Mouse (Mus musculus): Measurements from ENCODE around the gene Dok1. TPM values are rescaled to one million over a fixed set of nuclear protein-coding genes. Genes with fewer than 3 reads are reported as not detected.

The Dok1 gene
- polyA plus RNA-seq, 1 experiment: 1.3 TPM

GRCm38 (mm10) chr6:83031921-83032590 lies 1.2 kb downstream of the Dok1 start:
- peak overlapping the region; percentile 72 for H3K4me3 ChIP-seq (ENCODE audit: insufficient read depth, low read depth, low read length)

GRCm38 (mm10) chr6:83031111-83031510 lies 2.2 kb downstream of the Dok1 start:
- Histone ChIP-seq H3K4me3 (ENCODE audit: insufficient read depth, low read depth, low read length) (no peak overlapping the region), H3K27ac (replicated peaks; ENCODE audit: low read depth, low read length) (no peak overlapping the region), H3K4me1 (ENCODE audit: control insufficient read depth, insufficient read depth, insufficient read length, low read length) (no peaks in the 10 kb centered on the region)

More at GRCm38 (mm10) chr6:83031921-83032590, 1.2 kb downstream of the Dok1 start:
- no peaks in the 10 kb centered on the region for H3K4me1 ChIP-seq (ENCODE audit: control insufficient read depth, insufficient read depth, insufficient read length, low read length)
- no peak overlapping the region for H3K27ac ChIP-seq (replicated peaks; ENCODE audit: low read depth, low read length)

- Histone ChIP-seq H3K4me3 (ENCODE audit: insufficient read depth, low read depth, low read length) (no peak overlapping the region), H3K27ac (replicated peaks; ENCODE audit: low read depth, low read length) (no peak overlapping the region)
Measured at GRCm38 (mm10) chr6:83029777-83030176, 3.5 kb downstream of the Dok1 start.

GRCm38 (mm10) chr6:83027706-83028105 lies 5.6 kb downstream of the Dok1 start:
- Histone ChIP-seq H3K27ac (replicated peaks; ENCODE audit: low read depth, low read length) (no peak overlapping the region), H3K4me3 (ENCODE audit: insufficient read depth, low read depth, low read length) (no peak overlapping the region), H3K4me1 (ENCODE audit: control insufficient read depth, insufficient read depth, insufficient read length, low read length) (no peaks in the 10 kb centered on the region)

More at GRCm38 (mm10) chr6:83029777-83030176, 3.5 kb downstream of the Dok1 start:
- no peaks in the 10 kb centered on the region for H3K4me1 ChIP-seq (ENCODE audit: control insufficient read depth, insufficient read depth, insufficient read length, low read length)

- Histone ChIP-seq H3K4me1 (ENCODE audit: control insufficient read depth, insufficient read depth, insufficient read length, low read length) (no peaks in the 10 kb centered on the region), H3K27ac (replicated peaks; ENCODE audit: low read depth, low read length) (no peak overlapping the region), H3K4me3 (ENCODE audit: insufficient read depth, low read depth, low read length) (no peak overlapping the region)
Measured at GRCm38 (mm10) chr6:83027293-83027692, 6.0 kb downstream of the Dok1 start.

- Histone ChIP-seq H3K4me3 (ENCODE audit: insufficient read depth, low read depth, low read length) (no peak overlapping the region), H3K27ac (replicated peaks; ENCODE audit: low read depth, low read length) (no peak overlapping the region)
Measured at GRCm38 (mm10) chr6:83025221-83025620, 8.1 kb downstream of the Dok1 start.

GRCm38 (mm10) chr6:83024421-83024820 lies 8.8 kb downstream of the Dok1 start:
- Histone ChIP-seq H3K27ac (replicated peaks; ENCODE audit: low read depth, low read length) (no peak overlapping the region), H3K4me1 (ENCODE audit: control insufficient read depth, insufficient read depth, insufficient read length, low read length) (no peaks in the 10 kb centered on the region), H3K4me3 (ENCODE audit: insufficient read depth, low read depth, low read length) (no peak overlapping the region)

More at GRCm38 (mm10) chr6:83025221-83025620, 8.1 kb downstream of the Dok1 start:
- no peaks in the 10 kb centered on the region for H3K4me1 ChIP-seq (ENCODE audit: control insufficient read depth, insufficient read depth, insufficient read length, low read length)

GRCm38 (mm10) chr6:83023786-83024185 lies 9.5 kb downstream of the Dok1 start:
- H3K27ac ChIP-seq (replicated peaks; ENCODE audit: low read depth, low read length): no peak overlapping the region
- H3K4me3 ChIP-seq (ENCODE audit: insufficient read depth, low read depth, low read length): no peak overlapping the region
- H3K4me1 ChIP-seq (ENCODE audit: control insufficient read depth, insufficient read depth, insufficient read length, low read length): no peaks in the 10 kb centered on the region

- H3K27ac ChIP-seq (replicated peaks; ENCODE audit: low read depth, low read length): no peak overlapping the region
- H3K4me1 ChIP-seq (ENCODE audit: control insufficient read depth, insufficient read depth, insufficient read length, low read length): no peaks in the 10 kb centered on the region
- no peak overlapping the region for H3K4me3 ChIP-seq (ENCODE audit: insufficient read depth, low read depth, low read length)
Measured at GRCm38 (mm10) chr6:83023008-83023407, 10.3 kb downstream of the Dok1 start.

- Histone ChIP-seq H3K4me3 (ENCODE audit: insufficient read depth, low read depth, low read length) (no peak overlapping the region), H3K4me1 (ENCODE audit: control insufficient read depth, insufficient read depth, insufficient read length, low read length) (peaks cover 8% of the 10 kb centered on the region), H3K27ac (replicated peaks; ENCODE audit: low read depth, low read length) (no peak overlapping the region)
Measured at GRCm38 (mm10) chr6:83020836-83021593, 12.3 kb downstream of the Dok1 start.

- Histone ChIP-seq H3K27ac (replicated peaks; ENCODE audit: low read depth, low read length) (no peak overlapping the region), H3K4me3 (ENCODE audit: insufficient read depth, low read depth, low read length) (no peak overlapping the region), H3K4me1 (ENCODE audit: control insufficient read depth, insufficient read depth, insufficient read length, low read length) (peaks cover 8% of the 10 kb centered on the region)
Measured at GRCm38 (mm10) chr6:83020121-83020520, 13.2 kb downstream of the Dok1 start.

- Histone ChIP-seq H3K4me1 (ENCODE audit: control insufficient read depth, insufficient read depth, insufficient read length, low read length) (peaks cover 8% of the 10 kb centered on the region), H3K27ac (replicated peaks; ENCODE audit: low read depth, low read length) (no peak overlapping the region)
Measured at GRCm38 (mm10) chr6:83019044-83019443, 14.2 kb downstream of the Dok1 start.

GRCm38 (mm10) chr6:83017190-83017589 lies 16.1 kb downstream of the Dok1 start:
- no peak overlapping the region for H3K4me3 ChIP-seq (ENCODE audit: insufficient read depth, low read depth, low read length)
- H3K27ac ChIP-seq (replicated peaks; ENCODE audit: low read depth, low read length): peak overlapping the region; percentile 65
- H3K4me1 ChIP-seq (ENCODE audit: control insufficient read depth, insufficient read depth, insufficient read length, low read length): peaks cover 8% of the 10 kb centered on the region

More at GRCm38 (mm10) chr6:83019044-83019443, 14.2 kb downstream of the Dok1 start:
- H3K4me3 ChIP-seq (ENCODE audit: insufficient read depth, low read depth, low read length): no peak overlapping the region

GRCm38 (mm10) chr6:83015749-83016148 lies 17.5 kb downstream of the Dok1 start:
- Histone ChIP-seq H3K4me1 (ENCODE audit: control insufficient read depth, insufficient read depth, insufficient read length, low read length) (peaks cover 8% of the 10 kb centered on the region), H3K27ac (replicated peaks; ENCODE audit: low read depth, low read length) (no peak overlapping the region), H3K4me3 (ENCODE audit: insufficient read depth, low read depth, low read length) (no peak overlapping the region)

- no peak overlapping the region for H3K4me3 ChIP-seq (ENCODE audit: insufficient read depth, low read depth, low read length)
- H3K27ac ChIP-seq (replicated peaks; ENCODE audit: low read depth, low read length): peak overlapping the region; percentile 34; the same call in 1 of the 2 replicates
- H3K4me1 ChIP-seq (ENCODE audit: control insufficient read depth, insufficient read depth, insufficient read length, low read length): peaks cover 8% of the 10 kb centered on the region
Measured at GRCm38 (mm10) chr6:83014482-83015466, 18.5 kb downstream of the Dok1 start.
